21 mouse cellular contexts compared by ENCODE assay signal in the genomic region with DNA sequence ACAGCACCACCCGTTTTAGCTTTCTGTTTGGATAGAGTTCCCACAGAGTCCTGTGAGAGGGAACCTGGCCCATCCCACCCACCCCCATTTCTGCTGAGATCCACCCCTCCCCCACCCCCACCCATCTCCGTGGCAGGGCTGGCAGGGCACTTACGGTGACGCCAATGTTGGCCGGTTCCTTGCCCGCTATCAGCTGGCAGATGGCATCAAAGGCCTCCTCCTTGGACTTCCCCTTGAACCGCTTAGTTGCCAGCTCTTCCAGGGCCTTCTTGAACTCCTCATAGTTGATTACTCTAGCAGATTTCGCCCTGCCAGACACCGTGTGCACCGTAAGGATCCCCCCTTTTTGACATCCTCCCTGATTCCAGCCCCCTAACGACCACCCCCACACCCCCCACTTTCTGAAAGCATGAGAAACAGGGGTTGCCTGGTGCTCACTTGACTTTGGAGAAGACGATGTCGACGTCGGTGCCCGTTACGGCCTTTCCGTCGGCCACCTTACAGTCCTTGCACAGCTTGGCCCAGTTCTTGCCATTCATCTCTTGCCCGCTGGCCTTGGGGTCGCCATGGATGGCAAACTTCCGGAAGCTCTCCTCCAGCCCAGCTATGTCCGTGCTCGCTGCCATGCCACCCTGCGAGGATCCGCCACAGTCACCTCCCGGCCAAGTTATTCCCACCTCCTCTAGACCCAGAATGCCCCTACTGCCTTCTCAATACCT. TPM values are rescaled to one million over a fixed set of nuclear protein-coding genes. Genes with fewer than 3 reads are reported as not detected.
DNase-seq lines count a peak whose midpoint lies in the region; ATAC-seq and TF ChIP-seq lines count a peak whose summit lies in the region.
"Had no signal": no experiment of that assay in that cellular context is flagged by ENCODE, and none has a peak within 500 bp of the region (broad histone marks: within the 10 kb centered on the region; RNA-seq: fewer than 3 reads in every experiment).

No protein-coding gene starts in this region.

- peak overlapping the region; percentile 9 for H3K4me3 ChIP-seq in cerebellum, adult 2 months (replicated peaks; ENCODE audit: insufficient read depth, low read depth, low read length)
- H3K4me3 ChIP-seq in hindbrain, embryonic 14.5 days (replicated peaks; ENCODE audit: low read length), result no peak overlapping the region
- H3K4me3 ChIP-seq: limb, embryonic 15.5 days had no signal

- WGBS in cerebellum, adult 2 months, result 11% methylated on average over 27 of the region's 27 CpGs
- 90% methylated on average over 27 of the region's 27 CpGs for WGBS in hindbrain, embryonic 14.5 days

- no peak for ATAC-seq in hindbrain, embryonic 14.5 days (ENCODE audit: low FRiP score)
- no peak for ATAC-seq in CD4-positive, CD25-positive, alpha-beta regulatory T cell, adult 4 months
- ATAC-seq: liver, postnatal 0 days had no signal

- no peak overlapping the region for H3K4me2 ChIP-seq in hindbrain, embryonic 14.5 days (replicated peaks)
- H3K4me2 ChIP-seq: limb, embryonic 15.5 days had no signal

- no peak for TF ChIP-seq CTCF in cerebellum, adult 2 months (IDR thresholded peaks at IDR 0.05; ENCODE audit: borderline replicate concordance, insufficient read depth, low read depth, low read length)

- no peaks in the 10 kb centered on the region for H3K9me3 ChIP-seq in hindbrain, embryonic 14.5 days (ENCODE audit: control insufficient read depth, low read length)
- H3K9me3 ChIP-seq: G1E; limb, embryonic 15.5 days had no signal

- intact Hi-C loops in heart, postnatal 25 days (cut with DNase I), result no loop called here
- intact Hi-C loops in heart, postnatal 10 days (cut with DNase I), result no loop called here

- H3K27ac ChIP-seq in cerebellum, adult 2 months (ENCODE audit: insufficient read depth, low read length), result peak overlapping the region; percentile 96
- H3K27ac ChIP-seq in hindbrain, embryonic 14.5 days, result peak overlapping the region; percentile 79
- H3K27ac ChIP-seq: limb, embryonic 15.5 days had no signal

- peaks cover 56% of the 10 kb centered on the region for H3K4me1 ChIP-seq in cerebellum, adult 2 months (ENCODE audit: control insufficient read depth, insufficient read depth, low read length)
- H3K4me1 ChIP-seq in hindbrain, embryonic 14.5 days (replicated peaks; ENCODE audit: control insufficient read depth, insufficient read depth, low read length), result peaks cover 50% of the 10 kb centered on the region

- no peaks in the 10 kb centered on the region for H3K27me3 ChIP-seq in cerebellum, adult 2 months (ENCODE audit: control insufficient read depth, insufficient read depth, low read length)
- H3K27me3 ChIP-seq in hindbrain, embryonic 14.5 days (ENCODE audit: control insufficient read depth, insufficient read depth, low read length), result no peaks in the 10 kb centered on the region

- peak; percentile 91 for DNase-seq in heart, adult 11 months
- no peak for DNase-seq in heart, postnatal 25 days (ENCODE audit: low spot score)
- peak; percentile 58 to 71 for DNase-seq in cerebellum, adult 2 months
- DNase-seq in cerebellum, postnatal 14 days, result peak; percentile 81
- DNase-seq in hindbrain, embryonic 14.5 days (ENCODE audit: low spot score), result no peak
- no peak for DNase-seq in lung, postnatal 14 days
- no peak for DNase-seq in heart, postnatal 10 days
- DNase-seq: adrenal gland, adult 8-10 months; kidney, adult 9 months; liver, postnatal 0 days; retina, postnatal 1 day had no signal

- no peak for TF ChIP-seq POLR2A in cerebellum, adult 2 months (IDR thresholded peaks at IDR 0.05; ENCODE audit: borderline replicate concordance, insufficient read depth, low read length)

- peaks cover 12% of the 10 kb centered on the region for H3K36me3 ChIP-seq in hindbrain, embryonic 14.5 days (replicated peaks; ENCODE audit: control insufficient read depth, insufficient read depth)
- H3K36me3 ChIP-seq: G1E had no signal

- H3K9ac ChIP-seq in hindbrain, embryonic 14.5 days, result no peak overlapping the region
- H3K9ac ChIP-seq: limb, embryonic 15.5 days; liver, postnatal 0 days had no signal

RNA-seq across cellular contexts. Expression of a gene that starts 3.2 kb away (rescaled TPM):
- 10 to 100 TPM; 51.4 TPM for total RNA-seq in heart, postnatal 25 days (2021)
- polyA plus RNA-seq in cerebellum, adult 2 months (2012; rRNA removed), result 286 and 297 TPM in 2 replicates
- polyA plus RNA-seq in hindbrain, embryonic 14.5 days (2014; fragmentation: Nextera tagmentation; extraction: Ambion mirVana), result 204 and 207 TPM in 2 replicates
- 10 to 100 TPM; 55.8 to 56.1 TPM for total RNA-seq in heart, postnatal 10 days (2021)
- polyA plus RNA-seq in CD4-positive, CD25-positive, alpha-beta regulatory T cell, adult 4 months (2017; shearing (Covaris generic)), result 1 to 10 TPM; 1.2 to 1.4 TPM
- total RNA-seq: G1E had no signal
- polyA plus RNA-seq: G1E had no signal

RNA-seq across cellular contexts. Expression of a gene that starts 28.5 kb away (rescaled TPM):
- 10 to 100 TPM; 12.8 to 13.6 TPM for total RNA-seq in heart, postnatal 25 days (2021)
- polyA plus RNA-seq in cerebellum, adult 2 months (2012; rRNA removed), result 64.7 and 67.9 TPM in 2 replicates
- 32.7 and 33.1 TPM in 2 replicates for polyA plus RNA-seq in hindbrain, embryonic 14.5 days (2014; fragmentation: Nextera tagmentation; extraction: Ambion mirVana)
- 10 to 100 TPM; 14.8 to 16.8 TPM for total RNA-seq in heart, postnatal 10 days (2021)
- 1 to 10 TPM in 1 of 2 experiments, under 1 TPM in 1; 0.97 to 1.5 TPM for polyA plus RNA-seq in CD4-positive, CD25-positive, alpha-beta regulatory T cell, adult 4 months (2017; shearing (Covaris generic))

RNA-seq across cellular contexts. Expression of a gene that starts 50.4 kb away (rescaled TPM):
- total RNA-seq in heart, postnatal 25 days (2021), result under 1 TPM; 0.13 to 0.36 TPM
- 0.08 TPM in 1 of 2 replicates, not detected in the other for polyA plus RNA-seq in cerebellum, adult 2 months (2012; rRNA removed)
- polyA plus RNA-seq in hindbrain, embryonic 14.5 days (2014; fragmentation: Nextera tagmentation; extraction: Ambion mirVana), result 6.1 and 7.0 TPM in 2 replicates
- total RNA-seq in heart, postnatal 10 days (2021), result 1 to 10 TPM in 1 of 2 experiments, under 1 TPM in 1; 0.60 to 2.1 TPM
- polyA plus RNA-seq in CD4-positive, CD25-positive, alpha-beta regulatory T cell, adult 4 months (2017; shearing (Covaris generic)), result not detected
- total RNA-seq: G1E; left cerebral cortex, adult 8-10 months; neutrophil, adult 5-6 weeks had no signal
- polyA plus RNA-seq: G1E had no signal

RNA-seq across cellular contexts. Expression of a gene that starts 54.8 kb away (rescaled TPM):
- total RNA-seq in heart, postnatal 25 days (2021), result under 1 TPM; 0.42 to 0.73 TPM
- 0.65 and 1.2 TPM in 2 replicates for polyA plus RNA-seq in cerebellum, adult 2 months (2012; rRNA removed)
- polyA plus RNA-seq in hindbrain, embryonic 14.5 days (2014; fragmentation: Nextera tagmentation; extraction: Ambion mirVana), result 0.44 and 0.78 TPM in 2 replicates
- 1 to 10 TPM in 1 of 2 experiments, under 1 TPM in 1; 0.77 to 1.2 TPM for total RNA-seq in heart, postnatal 10 days (2021)
- not detected for polyA plus RNA-seq in CD4-positive, CD25-positive, alpha-beta regulatory T cell, adult 4 months (2017; shearing (Covaris generic))
- total RNA-seq: G1E; neutrophil, adult 5-6 weeks had no signal
- polyA plus RNA-seq: G1E; small intestine, adult 2 months had no signal

RNA-seq across cellular contexts. Expression of a gene that starts 54.9 kb away (rescaled TPM):
- under 1 TPM in 1 of 2 experiments, not detected in 1; 0.44 TPM for total RNA-seq in heart, postnatal 25 days (2021)
- polyA plus RNA-seq in cerebellum, adult 2 months (2012; rRNA removed), result 0.05 TPM in 1 of 2 replicates, not detected in the other
- polyA plus RNA-seq in hindbrain, embryonic 14.5 days (2014; fragmentation: Nextera tagmentation; extraction: Ambion mirVana), result 0.10 TPM in 1 of 2 replicates, not detected in the other
- total RNA-seq in heart, postnatal 10 days (2021), result under 1 TPM in 1 of 2 experiments, not detected in 1; 0.12 TPM
- not detected for polyA plus RNA-seq in CD4-positive, CD25-positive, alpha-beta regulatory T cell, adult 4 months (2017; shearing (Covaris generic))
- total RNA-seq: G1E; gastrocnemius, postnatal 4 days; left cerebral cortex, adult 8-10 months; neutrophil, adult 5-6 weeks had no signal
- polyA plus RNA-seq: frontal cortex, adult 2 months; G1E; heart, embryonic 14.5 days; large intestine, adult 2 months; limb, embryonic 15.5 days; liver, postnatal 0 days; small intestine, adult 2 months had no signal

Comparison
In these comparisons a context has a peak if more than half of its experiments do, and no peak if none do; other contexts are left out.
1. DNase-seq: peak in heart, adult 11 months (single experiment), cerebellum, adult 2 months (2 of 2) and cerebellum, postnatal 14 days (2 of 2); none in heart, postnatal 25 days (single experiment), hindbrain, embryonic 14.5 days (single experiment), lung, postnatal 14 days (single experiment) and heart, postnatal 10 days (0 of 2).
2. RNA of a gene that starts 3.2 kb away (polyA plus RNA-seq): 286 to 297 TPM in cerebellum, adult 2 months and 204 to 207 TPM in hindbrain, embryonic 14.5 days; 1.2 to 1.4 TPM in CD4-positive, CD25-positive, alpha-beta regulatory T cell, adult 4 months; every median in the first group is over 10 times any median in the second.
3. RNA of a gene that starts 28.5 kb away (polyA plus RNA-seq): 64.7 to 67.9 TPM in cerebellum, adult 2 months and 32.7 to 33.1 TPM in hindbrain, embryonic 14.5 days; 0.97 to 1.5 TPM in CD4-positive, CD25-positive, alpha-beta regulatory T cell, adult 4 months; every median in the first group is over 10 times any median in the second.